Mouse (Mus musculus) CD8-positive naive resting alpha-beta T cell, adult 57 days (primary cell): ENCODE results near the gene Knstrn. TPM values are rescaled to one million over a fixed set of nuclear protein-coding genes. Genes with fewer than 3 reads are reported as not detected.

Experiments used
- total RNA-seq: library from RNA; stranded (reverse); gene quantifications from one replicate; pipeline ENCODE4 v1.2.4, GENCODE M21; 2023

The Knstrn gene
- 9.4 TPM for total RNA-seq

GRCm38 (mm10) chr2:118813981-118814836 lies at the start of gene Knstrn:
Knstrn (plus strand) TSS chr2:118814003.

DNA sequence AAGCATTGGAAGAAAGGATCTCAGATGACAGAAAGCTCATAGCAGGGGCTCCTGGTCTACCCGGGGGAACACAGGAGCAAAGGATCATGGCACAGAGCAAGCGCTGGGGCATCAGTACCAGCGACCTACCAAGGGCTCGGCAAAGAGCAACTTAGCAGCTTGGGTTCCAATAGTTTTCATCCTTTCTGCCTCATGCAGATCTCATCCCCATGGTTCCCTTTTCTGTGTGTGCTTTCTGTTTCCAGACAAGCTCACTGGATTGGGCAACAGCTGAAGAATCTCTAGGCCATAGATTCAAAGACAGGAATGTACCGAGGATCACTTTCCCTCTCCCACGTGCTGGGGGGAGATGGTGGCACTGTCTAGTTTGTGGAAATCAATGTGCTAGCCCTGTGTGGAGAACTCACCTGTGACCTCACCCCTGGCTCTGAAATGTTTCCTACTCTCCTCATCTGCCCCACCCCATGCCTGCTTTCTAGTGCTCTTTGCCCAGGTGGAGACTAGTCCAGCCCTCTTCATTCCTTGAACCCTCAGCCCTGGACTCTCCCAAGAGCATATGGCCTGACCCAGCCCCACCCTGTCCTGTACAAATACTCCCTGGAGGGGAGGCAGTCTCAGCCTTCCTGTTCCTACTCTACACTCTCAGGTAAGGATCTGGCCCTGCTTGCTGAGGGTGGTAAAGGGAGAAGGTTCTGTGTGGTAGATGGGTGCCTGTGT lies 41.5 kb upstream of the Knstrn start, which contains the start of gene Phgr1:
Phgr1 (plus strand) TSS at position 612 of the 717 bp plus-strand sequence.

GRCm38 (mm10) chr2:118779504-118780480 lies 34.0 kb upstream of the Knstrn start, which contains the start of gene Disp2:
Disp2 (plus strand) TSS chr2:118779719.

GRCm38 (mm10) chr2:118861454-118862339 lies 47.9 kb downstream of the Knstrn start, which contains the start of gene Ivd:
Ivd (plus strand) TSS chr2:118861954.

DNA sequence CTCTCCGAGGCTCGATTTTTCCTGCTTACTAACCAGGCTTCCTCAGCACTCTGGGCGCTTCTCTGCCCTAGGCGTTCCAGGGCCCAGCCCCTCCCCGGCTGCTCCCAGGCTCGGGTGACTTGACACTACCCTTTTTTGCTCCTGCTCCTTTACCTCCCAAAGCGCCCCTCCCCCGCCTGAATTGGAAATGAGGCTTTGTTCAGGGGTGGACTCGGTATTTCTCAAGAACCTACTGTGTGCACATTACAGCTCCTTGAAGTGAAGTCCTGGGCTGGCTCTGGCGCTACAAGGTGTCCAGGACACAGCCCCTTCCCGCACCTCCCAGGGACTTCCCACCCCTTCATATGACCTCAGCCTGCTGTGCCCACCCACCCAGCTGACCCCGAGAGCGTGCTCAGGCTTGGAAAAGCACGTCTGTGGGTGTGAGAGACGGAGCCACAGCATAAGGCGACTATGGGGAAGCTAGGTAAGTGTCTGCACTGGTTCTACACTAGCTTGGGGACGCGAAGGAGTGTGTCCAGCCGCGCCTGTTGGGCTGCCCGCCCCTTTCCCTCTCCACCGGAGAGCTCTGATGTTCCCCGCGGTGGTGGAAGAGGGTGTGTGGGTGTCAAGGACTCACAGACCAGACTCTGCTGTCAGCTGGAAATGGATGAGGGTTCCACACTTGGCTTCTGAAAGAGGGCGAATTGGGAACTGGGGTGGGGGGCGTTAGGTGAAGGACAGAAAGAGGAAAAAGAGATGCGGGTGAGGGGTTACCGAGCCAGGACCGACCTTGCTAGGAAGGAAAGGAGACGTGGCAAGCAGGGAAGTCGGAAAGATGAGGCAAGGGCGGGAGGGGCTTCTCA lies 86.4 kb downstream of the Knstrn start, which contains the start of gene Bahd1:
Bahd1 (plus strand) TSS at position 397 of the 845 bp plus-strand sequence.

Other genes with a start within 250 kb of the Knstrn start
- 2.8 TPM for gene Bub1b, start 215.8 kb upstream of the Knstrn start, total RNA-seq
- gene Pak6, start 150.7 kb upstream of the Knstrn start, total RNA-seq: 2.0 TPM
- 0.34 TPM for gene Ankrd63, start 110.0 kb upstream of the Knstrn start, total RNA-seq
- gene Plcb2, start 85.6 kb upstream of the Knstrn start, total RNA-seq: 110 TPM
- 18.9 TPM for gene Inafm2, start 68.2 kb upstream of the Knstrn start, total RNA-seq
- gene Ccdc9b, start 51.3 kb upstream of the Knstrn start, total RNA-seq: not detected
- gene Phgr1, start 41.2 kb upstream of the Knstrn start, total RNA-seq: not detected
- gene Disp2, start 34.3 kb upstream of the Knstrn start, total RNA-seq: not detected
- 80.7 TPM for gene Ivd, start 48.0 kb downstream of the Knstrn start, total RNA-seq
- 41.1 TPM for gene Bahd1, start 86.4 kb downstream of the Knstrn start, total RNA-seq
- gene Chst14, start 112.5 kb downstream of the Knstrn start, total RNA-seq: 2.6 TPM
- 14.9 TPM for gene Ccdc32, start 215.4 kb downstream of the Knstrn start, total RNA-seq
- 13.6 TPM for gene Rpusd2, start 220.8 kb downstream of the Knstrn start, total RNA-seq
- 0.92 TPM for gene Knl1, start 233.1 kb downstream of the Knstrn start, total RNA-seq